Mouse (Mus musculus): ENCODE results near the gene Smad6.

- TF ChIP-seq CTCF (IDR thresholded peaks at IDR 0.05; ENCODE audit: borderline replicate concordance, insufficient read depth, low read depth, low read length) (no peak), POLR2A (IDR thresholded peaks at IDR 0.05; ENCODE audit: borderline replicate concordance, insufficient read depth, low read length) (no peak)
Observed at GRCm38 (mm10) chr9:63904543-63904942, 117.3 kb downstream of the Smad6 start.
